8 mouse cellular contexts compared by ENCODE assay signal in genomic region chr10:127090560-127091411, GRCm38 (mm10). TPM values are rescaled to one million over a fixed set of nuclear protein-coding genes. Genes with fewer than 3 reads are reported as not detected.
DNase-seq lines count a peak whose midpoint lies in the region; ATAC-seq and TF ChIP-seq lines count a peak whose summit lies in the region.

No protein-coding gene starts in this region.

- H3K4me3 ChIP-seq in kidney, adult 2 months (ENCODE audit: insufficient read depth, low read depth, low read length): no peak overlapping the region
- H3K4me3 ChIP-seq in lung, postnatal 0 days (ENCODE audit: low read depth, low read length): peak overlapping the region; percentile 15; the same call in 1 of the 2 replicates
- H3K4me3 ChIP-seq in stomach, embryonic 16.5 days (replicated peaks; ENCODE audit: low read length): peak overlapping the region; percentile 32

- H3K27ac ChIP-seq in kidney, adult 2 months (ENCODE audit: insufficient read depth, low read depth, low read length): no peak overlapping the region
- H3K27ac ChIP-seq in lung, postnatal 0 days (ENCODE audit: low read length): no peak overlapping the region
- H3K27ac ChIP-seq in stomach, embryonic 16.5 days (ENCODE audit: low read length): no peak overlapping the region

- no peak for TF ChIP-seq POLR2A in kidney, adult 2 months (IDR thresholded peaks at IDR 0.05; ENCODE audit: low read depth, low read length)

- no peak overlapping the region for H3K9ac ChIP-seq in lung, postnatal 0 days (replicated peaks; ENCODE audit: low read depth)
- no peak overlapping the region for H3K9ac ChIP-seq in stomach, embryonic 16.5 days (ENCODE audit: low read length)

- no peaks in the 10 kb centered on the region for H3K9me3 ChIP-seq in lung, postnatal 0 days (ENCODE audit: low read length)
- no peaks in the 10 kb centered on the region for H3K9me3 ChIP-seq in stomach, embryonic 16.5 days (replicated peaks; ENCODE audit: control insufficient read depth, low read length)

- H3K4me1 ChIP-seq in kidney, adult 2 months (ENCODE audit: control insufficient read depth, insufficient read depth, low read length): no peaks in the 10 kb centered on the region; the same call in 1 of the 2 replicates
- H3K4me1 ChIP-seq in lung, postnatal 0 days (ENCODE audit: insufficient read depth, low read depth, low read length): peaks cover 13% of the 10 kb centered on the region; the same call in 1 of the 2 replicates
- H3K4me1 ChIP-seq in stomach, embryonic 16.5 days (ENCODE audit: control insufficient read depth, insufficient read depth, low read length): peaks cover 17% of the 10 kb centered on the region

- H3K4me2 ChIP-seq in lung, postnatal 0 days (replicated peaks; ENCODE audit: low read depth, low read length): peak overlapping the region; percentile 47
- H3K4me2 ChIP-seq in stomach, embryonic 16.5 days (ENCODE audit: low read depth, low read length): peak overlapping the region; percentile 32

- peak; percentile 93 for DNase-seq in heart, adult 11 months
- no peak for DNase-seq in heart, adult 9 months (ENCODE audit: low spot score in 2 of 2)
- peak; percentile 81 for DNase-seq in adrenal gland, postnatal 14 days
- peak; percentile 68 for DNase-seq in gastrocnemius, postnatal 10 days
- DNase-seq in kidney, adult 2 months: peak; percentile 86
- peak; percentile 59 for DNase-seq in lung, postnatal 0 days (ENCODE audit: low spot score)
- DNase-seq in spleen, postnatal 10 days (ENCODE audit: low spot score in 2 of 2): no peak

- peak; percentile 51 for ATAC-seq in lung, postnatal 0 days
- no peak for ATAC-seq in stomach, embryonic 16.5 days (ENCODE audit: insufficient read depth, low FRiP score)

- TF ChIP-seq CTCF in kidney, adult 2 months (conservative IDR thresholded peaks at IDR 0.05; ENCODE audit: insufficient read depth, insufficient read length, low read depth, low read length): no peak
- no peak for TF ChIP-seq CTCF in lung, postnatal 0 days (IDR thresholded peaks at IDR 0.05)

- no peak for TF ChIP-seq EP300 in lung, postnatal 0 days (IDR thresholded peaks at IDR 0.05)

- H3K27me3 ChIP-seq in kidney, adult 2 months (replicated peaks; ENCODE audit: control insufficient read depth, insufficient read depth, low read length): no peaks in the 10 kb centered on the region
- peaks cover 32% of the 10 kb centered on the region for H3K27me3 ChIP-seq in lung, postnatal 0 days (replicated peaks; ENCODE audit: insufficient read depth, low read length)
- H3K27me3 ChIP-seq in stomach, embryonic 16.5 days (ENCODE audit: control insufficient read depth, insufficient read depth, low read length): peaks cover 45% of the 10 kb centered on the region

- 7% methylated on average over 57 of the region's 57 CpGs for WGBS in kidney, adult 2 months
- WGBS in lung, postnatal 0 days: 16% methylated on average over 52 of the region's 57 CpGs
- 11% methylated on average over 57 of the region's 57 CpGs for WGBS in stomach, embryonic 16.5 days

- H3K36me3 ChIP-seq in kidney, adult 2 months (ENCODE audit: control insufficient read depth, insufficient read depth, low read length): no peaks in the 10 kb centered on the region
- no peaks in the 10 kb centered on the region for H3K36me3 ChIP-seq in lung, postnatal 0 days (ENCODE audit: insufficient read depth, low read length)
- H3K36me3 ChIP-seq in stomach, embryonic 16.5 days (ENCODE audit: control insufficient read depth, insufficient read depth, low read length): peaks cover under 1% of the 10 kb centered on the region; the same call in 1 of the 2 replicates

RNA-seq across cellular contexts. Expression of gene Agap2, which starts 15.7 kb away (rescaled TPM):
- 6.9 and 14.3 TPM in 2 replicates for total RNA-seq in adrenal gland, postnatal 14 days (2021)
- total RNA-seq in gastrocnemius, postnatal 10 days (2021): 1 to 10 TPM; 2.7 to 3.4 TPM
- 1.3 and 2.2 TPM in 2 replicates for polyA plus RNA-seq in kidney, adult 2 months (2012; rRNA removed)
- polyA plus RNA-seq in lung, postnatal 0 days (2015; fragmentation: Nextera tagmentation; extraction: Ambion mirVana): 0.04 and 0.32 TPM in 2 replicates
- 0.09 and 0.62 TPM in 2 replicates for polyA plus RNA-seq in stomach, embryonic 16.5 days (2015; fragmentation: Nextera tagmentation; extraction: Ambion mirVana)

RNA-seq across cellular contexts. Expression of gene Tspan31, which starts 20.7 kb away (rescaled TPM):
- total RNA-seq in adrenal gland, postnatal 14 days (2021): 76.3 and 96.5 TPM in 2 replicates
- total RNA-seq in gastrocnemius, postnatal 10 days (2021): 10 to 100 TPM; 29.7 to 32.0 TPM
- polyA plus RNA-seq in kidney, adult 2 months (2012; rRNA removed): 102 and 117 TPM in 2 replicates
- 99.5 and 110 TPM in 2 replicates for polyA plus RNA-seq in lung, postnatal 0 days (2015; fragmentation: Nextera tagmentation; extraction: Ambion mirVana)
- 158 and 177 TPM in 2 replicates for polyA plus RNA-seq in stomach, embryonic 16.5 days (2015; fragmentation: Nextera tagmentation; extraction: Ambion mirVana)

RNA-seq across cellular contexts. Expression of gene Cdk4, which starts 27.5 kb away (rescaled TPM):
- total RNA-seq in adrenal gland, postnatal 14 days (2021): 242 and 253 TPM in 2 replicates
- 100 to 1,000 TPM; 122 to 147 TPM for total RNA-seq in gastrocnemius, postnatal 10 days (2021)
- polyA plus RNA-seq in kidney, adult 2 months (2012; rRNA removed): 195 and 216 TPM in 2 replicates
- polyA plus RNA-seq in lung, postnatal 0 days (2015; fragmentation: Nextera tagmentation; extraction: Ambion mirVana): 358 and 362 TPM in 2 replicates
- polyA plus RNA-seq in stomach, embryonic 16.5 days (2015; fragmentation: Nextera tagmentation; extraction: Ambion mirVana): 1,208 and 1,239 TPM in 2 replicates

RNA-seq across cellular contexts. Expression of gene Os9, which starts 30.1 kb away (rescaled TPM):
- total RNA-seq in adrenal gland, postnatal 14 days (2021): 97.9 and 108 TPM in 2 replicates
- 10 to 100 TPM; 29.4 to 33.9 TPM for total RNA-seq in gastrocnemius, postnatal 10 days (2021)
- polyA plus RNA-seq in kidney, adult 2 months (2012; rRNA removed): 108 and 114 TPM in 2 replicates
- polyA plus RNA-seq in lung, postnatal 0 days (2015; fragmentation: Nextera tagmentation; extraction: Ambion mirVana): 112 and 113 TPM in 2 replicates
- 114 and 128 TPM in 2 replicates for polyA plus RNA-seq in stomach, embryonic 16.5 days (2015; fragmentation: Nextera tagmentation; extraction: Ambion mirVana)

RNA-seq across cellular contexts. Expression of gene March9, which starts 30.8 kb away (rescaled TPM):
- total RNA-seq in adrenal gland, postnatal 14 days (2021): 6.2 and 8.0 TPM in 2 replicates
- total RNA-seq in gastrocnemius, postnatal 10 days (2021): 1 to 10 TPM; 1.1 to 2.0 TPM
- 13.1 and 15.3 TPM in 2 replicates for polyA plus RNA-seq in kidney, adult 2 months (2012; rRNA removed)
- 0.63 and 0.86 TPM in 2 replicates for polyA plus RNA-seq in lung, postnatal 0 days (2015; fragmentation: Nextera tagmentation; extraction: Ambion mirVana)
- 0.66 and 0.72 TPM in 2 replicates for polyA plus RNA-seq in stomach, embryonic 16.5 days (2015; fragmentation: Nextera tagmentation; extraction: Ambion mirVana)

Comparison
In these comparisons a context has a peak if more than half of its experiments do, and no peak if none do; other contexts are left out.
1. DNase-seq: peak in heart, adult 11 months (single experiment), adrenal gland, postnatal 14 days (single experiment), gastrocnemius, postnatal 10 days (single experiment), kidney, adult 2 months (single experiment) and lung, postnatal 0 days (single experiment); none in heart, adult 9 months (0 of 2) and spleen, postnatal 10 days (0 of 2).